Mouse (Mus musculus): ENCODE data around the gene Inka1. TPM values are rescaled to one million over a fixed set of nuclear protein-coding genes. Genes with fewer than 3 reads are reported as not detected.

Gene Inka1
- polyA plus RNA-seq, 1 experiment from 2014 or later: 27.6 TPM

DNA sequence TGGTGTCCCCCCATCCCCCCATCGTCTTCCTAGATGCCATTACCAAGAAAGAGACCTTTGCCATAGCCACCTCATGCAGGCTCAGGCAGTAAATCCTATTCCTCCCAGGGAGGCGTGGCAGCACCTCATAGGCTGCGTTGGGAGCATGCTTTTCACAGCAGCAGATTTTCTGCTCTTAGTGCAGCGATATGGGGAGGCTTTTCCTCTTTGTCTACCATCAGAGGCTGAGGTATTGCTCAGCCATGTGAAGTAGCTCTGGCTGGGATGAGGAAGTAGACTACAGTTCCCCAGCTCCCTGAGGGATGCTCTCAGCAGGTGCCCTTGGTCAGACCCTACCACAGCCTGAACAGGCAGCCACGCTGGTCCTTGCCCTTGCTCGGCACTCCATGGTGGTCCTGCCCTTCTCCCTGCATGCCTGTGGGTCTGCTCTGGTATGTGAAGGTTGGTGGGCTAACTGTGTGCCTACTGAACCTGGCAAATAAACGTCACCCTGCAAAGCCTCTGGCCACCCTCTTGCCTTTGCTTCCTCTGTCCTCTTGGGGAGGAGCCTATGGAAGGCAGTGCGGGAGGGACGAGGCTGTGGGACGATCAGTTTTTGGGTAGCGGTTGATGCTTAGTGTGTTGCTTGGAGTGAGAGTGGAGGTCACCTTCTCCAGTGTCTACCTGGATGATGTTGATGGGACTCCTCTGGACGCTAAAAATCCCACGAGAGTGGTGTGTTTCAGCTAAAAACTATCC is 36.3 kb downstream of the Inka1 start:
- H3K4me2 ChIP-seq (replicated peaks; ENCODE audit: low read depth): no peak overlapping the region
- TF ChIP-seq CTCF (IDR thresholded peaks at IDR 0.05; ENCODE audit: low read depth): no peak
- no peak for TF ChIP-seq EP300 (optimal IDR thresholded peaks at IDR 0.05)
- no peaks in the 10 kb centered on the region for H3K4me1 ChIP-seq (replicated peaks; ENCODE audit: control insufficient read depth, insufficient read depth)
- H3K27me3 ChIP-seq (ENCODE audit: control insufficient read depth, insufficient read depth, low read length): no peaks in the 10 kb centered on the region
- 77% methylated on average over 13 of the region's 13 CpGs for WGBS
- no peak for DNase-seq (ENCODE audit: low spot score)
- H3K4me3 ChIP-seq (ENCODE audit: low read depth, low read length): no peak overlapping the region
- no peak for ATAC-seq (ENCODE audit: low FRiP score, low TSS enrichment)
- no peaks in the 10 kb centered on the region for H3K36me3 ChIP-seq (ENCODE audit: control insufficient read depth, insufficient read depth, low read length)
- no peak overlapping the region for H3K27ac ChIP-seq (replicated peaks)
- H3K9me3 ChIP-seq (ENCODE audit: control insufficient read depth, low read length): no peaks in the 10 kb centered on the region
- H3K9ac ChIP-seq (ENCODE audit: low read length): no peak overlapping the region

DNA sequence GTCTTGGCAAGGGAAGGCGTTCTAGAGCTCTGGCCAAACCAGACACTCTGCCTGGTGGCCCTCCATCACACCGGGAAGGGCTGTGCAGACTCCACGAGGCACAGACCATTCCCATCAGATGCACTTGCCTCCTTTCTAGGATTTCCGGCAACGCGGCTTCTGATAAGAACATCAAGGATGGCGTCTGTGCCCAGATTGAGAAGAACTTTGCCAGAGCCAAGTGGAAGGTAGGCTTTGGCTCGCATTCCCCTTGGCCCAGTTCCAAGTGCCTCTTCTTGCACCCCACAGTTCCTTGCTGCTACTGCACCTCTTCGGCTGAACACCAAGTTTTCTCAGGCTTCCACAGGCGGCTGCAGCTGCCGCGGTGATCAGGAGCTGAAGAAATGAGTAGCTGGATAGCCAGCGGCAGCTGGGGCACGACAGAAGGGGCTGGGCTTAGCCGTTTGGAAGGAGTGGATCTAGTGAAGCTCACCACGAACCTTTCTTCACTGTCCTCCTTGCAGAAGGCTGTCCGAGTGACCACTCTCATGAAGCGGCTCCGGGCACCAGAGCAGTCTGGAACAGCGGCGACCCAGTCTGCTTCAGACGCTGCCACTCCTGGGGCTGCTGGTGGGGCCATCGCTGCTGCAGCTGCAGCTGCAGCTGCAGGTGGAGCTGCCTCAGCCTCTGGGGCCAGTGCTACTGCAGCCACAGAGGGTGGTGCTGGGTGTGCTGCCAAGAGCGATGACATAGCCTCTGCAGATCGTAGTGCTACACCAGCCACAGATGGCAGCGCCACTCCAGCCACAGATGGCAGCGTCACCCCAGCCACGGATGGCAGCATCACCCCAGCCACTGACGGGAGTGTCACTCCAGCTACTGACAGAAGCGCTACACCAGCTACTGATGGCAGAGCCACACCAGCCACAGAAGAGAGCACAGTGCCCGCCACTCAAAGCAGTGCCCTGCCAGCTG is 38.2 kb downstream of the Inka1 start:
- Histone ChIP-seq H3K9ac (ENCODE audit: low read length) (no peak overlapping the region), H3K27me3 (ENCODE audit: control insufficient read depth, insufficient read depth, low read length) (no peaks in the 10 kb centered on the region), H3K36me3 (ENCODE audit: control insufficient read depth, insufficient read depth, low read length) (no peaks in the 10 kb centered on the region), H3K9me3 (ENCODE audit: control insufficient read depth, low read length) (no peaks in the 10 kb centered on the region), H3K4me1 (replicated peaks; ENCODE audit: control insufficient read depth, insufficient read depth) (no peaks in the 10 kb centered on the region), H3K27ac (replicated peaks) (no peak overlapping the region), H3K4me2 (replicated peaks; ENCODE audit: low read depth) (no peak overlapping the region), H3K4me3 (ENCODE audit: low read depth, low read length) (no peak overlapping the region)
- TF ChIP-seq EP300 (optimal IDR thresholded peaks at IDR 0.05) (no peak), CTCF (IDR thresholded peaks at IDR 0.05; ENCODE audit: low read depth) (no peak)
- ATAC-seq (ENCODE audit: low FRiP score, low TSS enrichment): no peak
- 83% methylated on average over 31 of the region's 31 CpGs for WGBS
- DNase-seq (ENCODE audit: low spot score): no peak

DNA sequence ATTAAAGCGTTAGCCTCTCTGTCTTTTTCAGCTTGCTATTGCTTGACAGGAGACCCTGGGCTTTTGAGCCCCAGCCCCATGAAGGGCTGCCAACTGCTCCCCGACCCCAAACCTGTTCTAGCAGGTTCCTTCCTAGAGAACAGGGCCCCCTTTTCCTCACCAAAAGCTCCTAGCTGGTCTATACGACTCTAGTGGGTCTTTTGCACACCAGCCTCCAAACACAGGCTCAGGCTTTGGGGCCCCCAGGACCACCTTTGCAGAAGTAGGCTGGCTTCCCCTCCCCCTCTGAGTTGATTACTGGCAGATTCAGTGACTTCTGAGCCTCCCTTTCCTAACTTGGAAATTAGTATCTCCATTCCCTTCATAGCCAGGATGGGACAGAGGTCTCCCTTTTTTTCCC is 48.8 kb downstream of the Inka1 start:
- peaks cover 4% of the 10 kb centered on the region; the same call in 1 of the 2 replicates for H3K4me1 ChIP-seq (replicated peaks; ENCODE audit: control insufficient read depth, insufficient read depth)
- no peak overlapping the region for H3K4me3 ChIP-seq (ENCODE audit: low read depth, low read length)
- no peaks in the 10 kb centered on the region for H3K36me3 ChIP-seq (ENCODE audit: control insufficient read depth, insufficient read depth, low read length)
- H3K27ac ChIP-seq (replicated peaks): no peak overlapping the region
- no peak overlapping the region; the same call in 1 of the 2 replicates for H3K4me2 ChIP-seq (replicated peaks; ENCODE audit: low read depth)
- H3K27me3 ChIP-seq (ENCODE audit: control insufficient read depth, insufficient read depth, low read length): no peaks in the 10 kb centered on the region
- 40% methylated on average over 3 of the region's 3 CpGs for WGBS
- ATAC-seq (ENCODE audit: low FRiP score, low TSS enrichment) (no peak), DNase-seq (ENCODE audit: low spot score) (no peak)
- H3K9ac ChIP-seq (ENCODE audit: low read length): no peak overlapping the region
- H3K9me3 ChIP-seq (ENCODE audit: control insufficient read depth, low read length): no peaks in the 10 kb centered on the region
- no peak for TF ChIP-seq CTCF (IDR thresholded peaks at IDR 0.05; ENCODE audit: low read depth)
- TF ChIP-seq EP300 (optimal IDR thresholded peaks at IDR 0.05): no peak

DNA sequence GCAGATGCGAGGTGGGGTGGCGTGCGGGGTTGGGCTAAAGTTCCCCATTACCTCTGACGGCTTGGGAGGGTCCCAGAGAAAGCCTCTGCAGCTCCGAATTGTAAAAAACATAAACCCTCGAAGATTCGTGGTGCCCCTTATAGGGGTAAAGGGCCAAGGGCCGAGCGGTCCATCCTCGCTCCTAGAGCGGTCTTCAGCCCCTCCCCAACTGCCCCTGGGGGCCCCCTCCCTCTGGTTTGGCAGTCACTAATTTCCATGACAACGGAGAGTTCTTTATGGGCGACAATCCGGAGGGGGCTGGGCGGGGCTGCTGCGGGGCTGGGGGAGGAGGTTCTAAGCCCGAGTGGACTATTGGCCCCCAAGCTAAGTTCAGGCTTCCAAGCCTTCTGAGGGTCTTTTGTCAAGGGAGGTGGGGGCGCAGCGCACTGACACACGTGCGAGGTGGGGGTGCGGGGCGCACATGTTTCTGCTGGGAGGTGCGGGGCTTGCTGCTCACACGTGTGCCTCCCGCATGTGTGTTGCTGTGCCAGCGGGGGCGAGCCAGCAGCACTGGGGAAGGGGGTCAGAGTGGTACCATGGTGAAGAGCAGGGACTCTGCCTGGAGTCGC is 49.4 kb downstream of the Inka1 start:
- no peaks in the 10 kb centered on the region for H3K9me3 ChIP-seq (ENCODE audit: control insufficient read depth, low read length)
- peaks cover 4% of the 10 kb centered on the region; the same call in 1 of the 2 replicates for H3K4me1 ChIP-seq (replicated peaks; ENCODE audit: control insufficient read depth, insufficient read depth)
- WGBS: 9% methylated on average over 29 of the region's 29 CpGs
- DNase-seq (ENCODE audit: low spot score) (no peak), ATAC-seq (ENCODE audit: low FRiP score, low TSS enrichment) (no peak)
- TF ChIP-seq CTCF (IDR thresholded peaks at IDR 0.05; ENCODE audit: low read depth): no peak
- no peak for TF ChIP-seq EP300 (optimal IDR thresholded peaks at IDR 0.05)
- H3K27me3 ChIP-seq (ENCODE audit: control insufficient read depth, insufficient read depth, low read length): no peaks in the 10 kb centered on the region
- H3K4me2 ChIP-seq (replicated peaks; ENCODE audit: low read depth): peak overlapping the region; percentile 83
- H3K4me3 ChIP-seq (ENCODE audit: low read depth, low read length): peak overlapping the region; percentile 41
- no peaks in the 10 kb centered on the region for H3K36me3 ChIP-seq (ENCODE audit: control insufficient read depth, insufficient read depth, low read length)
- H3K9ac ChIP-seq (ENCODE audit: low read length): peak overlapping the region; percentile 59
- no peak overlapping the region for H3K27ac ChIP-seq (replicated peaks)

DNA sequence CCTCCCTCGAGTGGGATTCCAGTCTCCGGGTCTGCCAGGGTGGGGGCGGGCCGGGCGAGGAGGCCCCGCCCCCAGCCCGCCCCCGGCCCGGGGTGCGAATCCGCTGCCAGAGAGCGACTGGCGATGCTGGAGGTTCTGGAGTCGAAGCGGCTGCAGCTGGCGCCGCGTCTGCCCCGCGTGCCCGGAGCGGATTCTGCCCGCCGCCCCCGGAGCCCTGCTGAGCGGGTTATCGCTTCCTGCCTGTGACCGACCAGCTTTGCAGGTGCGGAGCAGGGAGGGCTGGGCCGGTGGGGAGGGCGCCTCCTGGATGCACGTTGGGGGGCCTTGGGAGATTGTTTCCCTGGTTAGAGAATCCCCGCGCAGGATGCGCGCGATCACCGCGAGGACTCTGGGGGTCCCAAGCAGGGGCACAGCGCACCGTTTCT is 49.9 kb downstream of the Inka1 start:
- Histone ChIP-seq H3K36me3 (ENCODE audit: control insufficient read depth, insufficient read depth, low read length) (no peaks in the 10 kb centered on the region), H3K4me1 (replicated peaks; ENCODE audit: control insufficient read depth, insufficient read depth) (peaks cover 4% of the 10 kb centered on the region; the same call in 1 of the 2 replicates), H3K4me3 (ENCODE audit: low read depth, low read length) (peak overlapping the region; percentile 41), H3K9me3 (ENCODE audit: control insufficient read depth, low read length) (no peaks in the 10 kb centered on the region), H3K27me3 (ENCODE audit: control insufficient read depth, insufficient read depth, low read length) (no peaks in the 10 kb centered on the region), H3K4me2 (replicated peaks; ENCODE audit: low read depth) (peak overlapping the region; percentile 83), H3K27ac (replicated peaks) (no peak overlapping the region), H3K9ac (ENCODE audit: low read length) (peak overlapping the region; percentile 59)
- ATAC-seq (ENCODE audit: low FRiP score, low TSS enrichment): no peak
- WGBS: under 1% methylated on average over 41 of the region's 41 CpGs
- TF ChIP-seq EP300 (optimal IDR thresholded peaks at IDR 0.05): no peak
- TF ChIP-seq CTCF (IDR thresholded peaks at IDR 0.05; ENCODE audit: low read depth): no peak
- DNase-seq (ENCODE audit: low spot score): peak; percentile 54
